Mouse (Mus musculus): Measurements from ENCODE around the gene Pla2g1b. TPM values are rescaled to one million over a fixed set of nuclear protein-coding genes. Genes with fewer than 3 reads are reported as not detected.

Gene Pla2g1b
- polyA plus RNA-seq (2016; fragmentation: Nextera tagmentation; extraction: Ambion mirVana) = 0.42 and 0.69 TPM in 2 replicates

DNA sequence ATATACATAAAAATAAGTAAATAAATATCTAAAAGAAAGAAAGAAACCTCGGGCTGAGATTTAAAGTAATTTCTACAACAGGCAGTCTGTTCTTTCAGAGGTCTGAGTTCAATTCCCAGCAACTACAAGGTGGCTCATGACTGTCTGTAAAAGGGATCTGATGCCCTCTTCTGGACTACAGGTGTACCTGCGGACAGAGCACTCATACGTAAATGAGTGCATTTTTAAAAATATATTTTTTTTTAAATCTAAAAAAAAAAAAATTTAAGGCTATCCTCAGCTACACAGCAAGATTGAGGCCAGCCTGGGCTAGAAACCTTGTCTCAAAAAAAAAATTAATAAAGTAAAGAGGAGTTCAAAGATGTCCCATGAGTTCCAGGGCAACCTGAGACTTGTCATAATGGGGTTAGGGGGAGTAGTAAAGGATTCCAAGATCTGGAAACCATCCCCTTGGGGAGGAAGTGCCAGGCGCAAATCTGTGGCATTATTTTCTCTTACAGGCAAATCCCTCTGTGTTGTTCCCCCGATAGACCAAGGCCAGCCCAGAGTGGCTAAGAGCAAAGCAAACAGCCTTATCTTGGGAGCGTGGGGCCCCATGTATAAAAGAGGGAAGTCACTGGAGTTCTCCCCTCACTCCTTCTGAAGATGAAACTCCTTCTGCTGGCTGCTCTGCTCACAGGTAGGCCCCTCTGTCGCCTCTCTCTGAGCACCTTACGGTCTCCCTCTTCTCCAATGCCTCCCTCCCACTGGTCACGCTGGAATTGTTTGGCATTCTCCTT lies at the start of gene Pla2g1b:
TSS of gene Pla2g1b (plus strand) at position 621 of the 779 bp plus-strand sequence.
- WGBS (ENCODE audit: insufficient replicate concordance) = 29% methylated on average over 9 of the region's 9 CpGs
- Histone ChIP-seq H3K9ac (peak within 1 kb of the TSS; percentile 29; the same call in 1 of the 2 replicates), H3K27me3 (replicated peaks) (peaks cover 10% of the 10 kb centered on the region; the same call in 1 of the 2 replicates), H3K4me1 (peaks cover 13% of the 10 kb centered on the region), H3K27ac (no peak within 1 kb of the TSS), H3K9me3 (replicated peaks) (no peaks in the 10 kb centered on the region), H3K4me3 (no peak within 1 kb of the TSS), H3K36me3 (no peaks in the 10 kb centered on the region), H3K4me2 (peak within 1 kb of the TSS; percentile 19; the same call in 1 of the 2 replicates)
- ATAC-seq = no peak

DNA sequence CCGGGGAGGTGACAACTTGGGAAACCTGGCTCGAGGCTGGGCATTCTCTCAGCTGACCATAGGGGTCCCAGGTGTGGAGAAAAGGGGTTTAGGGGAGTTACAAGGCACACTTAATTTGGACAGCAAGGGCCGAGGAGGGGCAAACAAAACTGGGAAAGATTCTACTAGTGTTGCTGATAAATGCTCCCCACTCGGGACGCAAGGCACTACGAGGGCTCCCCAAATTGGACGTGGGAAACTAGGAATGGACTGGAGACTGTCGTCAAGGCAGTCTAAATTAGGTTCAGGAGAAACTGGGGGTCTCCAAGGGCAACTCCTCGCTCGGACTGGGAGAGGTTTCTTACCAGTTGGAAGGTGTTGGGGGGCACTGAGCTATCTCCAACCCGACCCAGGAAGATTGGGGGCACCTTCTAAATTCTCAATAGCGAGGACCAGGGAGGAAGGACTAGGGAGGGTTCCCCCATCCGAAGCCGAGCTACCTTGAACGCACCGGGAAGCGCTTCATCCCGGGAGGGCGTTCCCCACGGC lies 37.2 kb upstream of the Pla2g1b start:
- ATAC-seq = 0 out of 2 replicates have a peak, but pooled peaks have one; percentile 6
- H3K36me3 ChIP-seq = no peaks in the 10 kb centered on the region
- H3K4me1 ChIP-seq = 0 out of 2 replicates have a peak, but pooled peaks cover 5% of the 10 kb centered on the region
- no peaks in the 10 kb centered on the region for H3K9me3 ChIP-seq (replicated peaks)
- peak overlapping the region; percentile 57 for H3K4me3 ChIP-seq
- peak overlapping the region; percentile 66 for H3K4me2 ChIP-seq
- peak overlapping the region; percentile 58; the same call in 1 of the 2 replicates for H3K9ac ChIP-seq
- no peak overlapping the region for H3K27ac ChIP-seq
- WGBS (ENCODE audit: insufficient replicate concordance) = 2% methylated on average over 20 of the region's 20 CpGs
- peaks cover 96% of the 10 kb centered on the region for H3K27me3 ChIP-seq (replicated peaks)

DNA sequence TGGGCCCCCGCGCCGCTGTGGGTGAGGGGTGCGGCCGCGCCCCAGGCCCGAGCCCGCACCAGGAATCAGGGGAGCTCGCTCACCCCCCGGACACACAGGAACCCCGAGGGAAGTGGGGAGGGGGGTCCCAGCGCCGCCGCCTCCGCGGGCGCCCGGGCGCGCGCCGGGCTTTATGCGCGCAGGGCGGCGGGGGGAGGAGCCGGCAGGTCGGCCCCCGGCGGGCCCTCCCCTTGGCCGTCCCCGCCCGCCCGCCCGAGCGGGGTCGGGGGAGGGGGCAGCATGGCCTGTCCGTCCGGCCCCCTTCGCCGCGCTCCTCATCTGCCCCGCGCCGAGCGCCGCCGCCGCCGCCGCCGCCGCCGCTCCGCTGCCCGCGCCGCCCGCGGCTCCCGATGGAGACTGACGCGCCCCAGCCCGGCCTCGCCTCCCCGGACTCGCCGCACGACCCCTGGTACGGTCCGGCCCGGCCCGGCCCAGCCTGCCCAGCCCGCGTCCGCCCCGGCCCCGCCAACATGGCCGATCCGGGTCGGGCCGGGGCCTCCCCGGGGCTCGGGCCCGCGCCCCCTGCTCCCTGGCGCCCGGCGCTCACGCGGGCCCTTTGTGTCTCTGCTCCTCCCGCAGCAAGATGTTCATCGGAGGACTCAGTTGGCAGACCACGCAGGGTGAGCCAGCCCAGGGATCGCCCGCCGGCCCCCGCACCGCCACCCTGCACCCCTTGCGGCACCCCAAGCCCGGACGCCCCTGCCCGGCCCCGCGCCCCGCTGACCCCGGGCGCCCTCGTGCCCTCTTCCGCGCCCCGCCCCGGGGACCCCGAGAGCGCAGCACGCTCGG lies 36.5 kb upstream of the Pla2g1b start, which contains the start of gene Msi1:
TSS of gene Msi1 (plus strand) at position 241 of the 828 bp plus-strand sequence.
- peak; percentile 50; the same call in 1 of the 2 replicates for ATAC-seq
- H3K27me3 ChIP-seq (replicated peaks) = peaks cover 100% of the 10 kb centered on the region
- H3K27ac ChIP-seq = no peak within 1 kb of the TSS
- H3K4me3 ChIP-seq = peak within 1 kb of the TSS; percentile 57
- H3K4me2 ChIP-seq = peak within 1 kb of the TSS; percentile 66
- H3K4me1 ChIP-seq = 0 out of 2 replicates have a peak, but pooled peaks cover 5% of the 10 kb centered on the region
- H3K9me3 ChIP-seq (replicated peaks) = no peaks in the 10 kb centered on the region
- no peaks in the 10 kb centered on the region for H3K36me3 ChIP-seq
- WGBS (ENCODE audit: insufficient replicate concordance) = under 1% methylated on average over 46 of the region's 117 CpGs
- H3K9ac ChIP-seq = peak within 1 kb of the TSS; percentile 58

DNA sequence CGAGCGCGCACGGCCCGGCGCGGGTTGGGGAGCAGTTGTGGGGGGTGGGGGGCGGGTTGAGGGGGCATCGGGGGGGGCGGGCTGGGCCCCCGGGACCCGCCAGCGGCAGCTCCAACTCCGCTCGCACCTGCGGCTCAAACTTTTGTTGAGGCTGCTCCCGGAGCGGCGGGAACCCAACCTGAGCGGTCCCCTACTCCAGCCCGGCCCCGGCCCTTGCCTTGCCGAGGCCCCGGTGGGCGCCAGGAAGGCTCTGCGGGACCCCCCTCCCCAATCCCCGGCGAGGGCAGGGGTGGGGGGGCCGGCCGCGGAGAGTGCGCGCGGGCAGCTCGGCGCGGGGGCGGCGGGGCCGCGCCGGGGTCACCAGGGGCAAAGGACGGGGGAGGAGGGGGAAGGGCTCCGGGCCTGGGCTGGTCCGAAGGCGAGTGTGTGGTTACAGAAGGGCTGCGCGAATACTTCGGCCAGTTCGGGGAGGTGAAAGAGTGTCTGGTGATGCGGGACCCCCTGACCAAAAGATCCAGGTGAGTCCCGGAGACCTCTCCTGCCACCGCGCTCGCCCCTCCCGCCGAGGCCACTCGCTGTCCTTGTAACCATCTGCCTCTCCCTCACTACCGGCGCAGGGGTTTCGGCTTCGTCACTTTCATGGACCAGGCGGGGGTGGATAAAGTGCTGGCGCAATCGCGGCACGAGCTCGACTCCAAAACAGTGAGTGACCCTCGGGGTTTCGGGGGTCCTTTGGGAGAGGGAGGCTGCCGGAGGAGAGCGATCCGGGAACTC lies 35.7 kb upstream of the Pla2g1b start:
- Histone ChIP-seq H3K9ac (peak overlapping the region; percentile 58), H3K4me3 (peak overlapping the region; percentile 57), H3K36me3 (no peaks in the 10 kb centered on the region), H3K9me3 (replicated peaks) (no peaks in the 10 kb centered on the region), H3K4me1 (0 out of 2 replicates have a peak, but pooled peaks cover 5% of the 10 kb centered on the region), H3K27me3 (replicated peaks) (peaks cover 100% of the 10 kb centered on the region), H3K4me2 (peak overlapping the region; percentile 66), H3K27ac (no peak overlapping the region)
- 1% methylated on average over 52 of the region's 73 CpGs for WGBS (ENCODE audit: insufficient replicate concordance)
- ATAC-seq = no peak

DNA sequence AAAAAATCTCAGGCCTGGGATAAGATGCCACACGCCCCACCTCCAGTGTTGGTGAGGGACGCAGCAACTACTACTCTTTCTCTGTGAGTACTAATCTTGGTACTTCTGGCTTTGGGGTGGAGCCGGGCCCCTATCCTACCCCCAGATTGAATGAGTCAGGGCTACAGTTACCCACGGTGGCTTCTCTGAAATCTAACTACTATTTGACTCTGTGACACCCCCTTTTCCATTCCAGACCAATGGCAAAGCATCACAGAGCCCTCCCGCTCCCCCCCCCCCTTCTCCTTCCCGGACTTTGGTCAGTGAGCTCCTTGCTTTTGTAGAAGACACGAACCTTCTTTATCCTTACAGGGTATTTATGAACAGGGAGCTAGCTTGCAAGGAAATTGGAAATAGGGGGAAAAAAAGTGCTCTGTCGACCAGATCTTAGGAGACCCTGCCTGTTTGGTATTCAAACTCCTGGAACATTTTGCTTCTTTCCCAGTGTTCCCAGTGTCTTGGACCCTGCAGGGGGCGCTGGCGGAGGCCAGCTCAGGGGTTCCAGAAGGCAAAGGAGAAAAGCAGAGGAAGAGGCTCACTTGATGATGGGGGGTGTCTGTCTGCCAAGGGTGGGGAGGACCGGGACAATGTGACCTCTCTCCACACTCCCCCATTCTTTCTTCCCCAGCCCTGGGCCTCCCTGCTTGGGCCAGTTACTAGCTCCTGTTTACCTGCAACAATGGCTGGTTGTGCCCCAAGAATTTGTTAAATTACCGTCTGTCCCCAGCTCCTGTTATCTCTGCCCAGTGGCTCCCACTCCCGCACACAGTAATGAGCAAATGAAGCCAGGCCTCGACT lies 34.8 kb upstream of the Pla2g1b start:
- peak overlapping the region; percentile 66 for H3K4me2 ChIP-seq
- WGBS (ENCODE audit: insufficient replicate concordance) = 4% methylated on average over 14 of the region's 14 CpGs
- H3K9ac ChIP-seq = no peak overlapping the region
- peak overlapping the region; percentile 57; the same call in 1 of the 2 replicates for H3K4me3 ChIP-seq
- no peak overlapping the region for H3K27ac ChIP-seq
- H3K27me3 ChIP-seq (replicated peaks) = peaks cover 100% of the 10 kb centered on the region
- H3K36me3 ChIP-seq = no peaks in the 10 kb centered on the region
- no peaks in the 10 kb centered on the region for H3K9me3 ChIP-seq (replicated peaks)
- H3K4me1 ChIP-seq = peaks cover 8% of the 10 kb centered on the region; the same call in 1 of the 2 replicates
- no peak for ATAC-seq

DNA sequence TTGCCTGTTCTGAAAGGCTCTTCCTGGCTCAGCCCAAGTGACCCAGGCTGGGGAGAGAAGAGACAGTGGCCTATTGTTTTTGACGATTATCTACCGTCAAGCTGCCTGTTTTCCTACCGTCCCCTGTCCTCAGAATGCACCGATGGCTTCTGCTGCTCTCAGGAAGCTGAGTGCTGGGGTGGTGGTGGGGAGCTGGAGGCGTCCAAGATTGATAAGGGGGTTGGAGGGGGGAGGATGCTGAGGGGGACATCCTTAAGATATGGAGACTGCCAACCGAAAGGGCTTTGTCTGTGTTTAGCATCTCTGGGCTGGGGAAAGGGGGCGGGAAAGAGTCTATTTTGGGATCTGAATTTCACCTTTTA lies 34.2 kb upstream of the Pla2g1b start:
- H3K36me3 ChIP-seq = no peaks in the 10 kb centered on the region
- no peak for ATAC-seq
- H3K9me3 ChIP-seq (replicated peaks) = no peaks in the 10 kb centered on the region
- peaks cover 14% of the 10 kb centered on the region; the same call in 1 of the 2 replicates for H3K4me1 ChIP-seq
- no peak overlapping the region for H3K4me3 ChIP-seq
- H3K27ac ChIP-seq = no peak overlapping the region
- no peak overlapping the region for H3K4me2 ChIP-seq
- WGBS (ENCODE audit: insufficient replicate concordance) = 8% methylated on average over 7 of the region's 7 CpGs
- H3K27me3 ChIP-seq (replicated peaks) = peaks cover 100% of the 10 kb centered on the region
- no peak overlapping the region for H3K9ac ChIP-seq

DNA sequence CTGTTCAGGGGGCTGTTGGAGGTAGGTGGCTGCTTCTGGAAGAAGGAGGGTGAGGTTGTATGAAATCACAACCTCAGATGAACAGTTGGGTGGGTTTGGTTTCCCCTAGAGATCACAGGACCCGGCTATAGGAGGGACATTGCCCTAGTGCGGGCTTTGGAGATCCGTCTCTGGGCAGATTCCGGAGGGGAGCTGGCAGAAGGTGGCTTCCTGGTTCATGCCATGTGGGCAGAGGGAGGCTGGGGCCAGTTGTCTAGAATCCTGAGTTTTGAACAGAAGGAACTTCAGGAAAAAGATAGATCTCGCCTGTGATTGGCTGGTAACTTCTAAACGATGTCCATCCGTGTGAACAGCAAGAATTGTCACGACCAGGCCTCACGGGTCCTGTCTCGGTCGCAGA lies 33.7 kb upstream of the Pla2g1b start:
- H3K4me1 ChIP-seq = peaks cover 15% of the 10 kb centered on the region; the same call in 1 of the 2 replicates
- H3K27me3 ChIP-seq (replicated peaks) = peaks cover 100% of the 10 kb centered on the region
- no peaks in the 10 kb centered on the region for H3K9me3 ChIP-seq (replicated peaks)
- no peak overlapping the region for H3K9ac ChIP-seq
- WGBS (ENCODE audit: insufficient replicate concordance) = 71% methylated on average over 11 of the region's 11 CpGs
- H3K4me3 ChIP-seq = no peak overlapping the region
- H3K4me2 ChIP-seq = no peak overlapping the region
- no peak overlapping the region for H3K27ac ChIP-seq
- H3K36me3 ChIP-seq = no peaks in the 10 kb centered on the region
- ATAC-seq = no peak

DNA sequence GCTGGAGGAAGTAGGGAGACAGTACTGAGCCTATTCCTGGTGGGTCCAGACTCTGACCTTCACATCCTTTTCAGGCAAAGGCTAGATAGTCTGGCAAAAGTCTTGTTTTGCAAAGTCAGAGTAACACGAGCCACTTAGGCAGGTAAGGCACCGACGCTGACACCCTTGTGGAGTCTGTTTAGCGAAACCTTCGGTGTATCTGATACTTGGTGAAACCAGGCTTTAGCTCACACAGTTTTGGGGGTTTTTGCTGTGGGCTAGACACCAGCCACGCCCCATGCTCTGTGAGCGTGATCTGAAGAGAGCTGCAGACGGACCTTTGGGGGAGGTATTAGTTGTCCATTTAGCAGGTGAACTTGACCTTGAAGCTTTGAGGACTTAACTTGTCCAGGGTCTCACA lies 32.9 kb upstream of the Pla2g1b start:
- Histone ChIP-seq H3K4me3 (no peak overlapping the region), H3K4me2 (no peak overlapping the region), H3K27ac (no peak overlapping the region), H3K27me3 (replicated peaks) (peaks cover 100% of the 10 kb centered on the region), H3K9ac (no peak overlapping the region), H3K36me3 (no peaks in the 10 kb centered on the region), H3K9me3 (replicated peaks) (no peaks in the 10 kb centered on the region), H3K4me1 (peaks cover 15% of the 10 kb centered on the region; the same call in 1 of the 2 replicates)
- ATAC-seq = no peak
- WGBS (ENCODE audit: insufficient replicate concordance) = 65% methylated on average over 8 of the region's 8 CpGs

DNA sequence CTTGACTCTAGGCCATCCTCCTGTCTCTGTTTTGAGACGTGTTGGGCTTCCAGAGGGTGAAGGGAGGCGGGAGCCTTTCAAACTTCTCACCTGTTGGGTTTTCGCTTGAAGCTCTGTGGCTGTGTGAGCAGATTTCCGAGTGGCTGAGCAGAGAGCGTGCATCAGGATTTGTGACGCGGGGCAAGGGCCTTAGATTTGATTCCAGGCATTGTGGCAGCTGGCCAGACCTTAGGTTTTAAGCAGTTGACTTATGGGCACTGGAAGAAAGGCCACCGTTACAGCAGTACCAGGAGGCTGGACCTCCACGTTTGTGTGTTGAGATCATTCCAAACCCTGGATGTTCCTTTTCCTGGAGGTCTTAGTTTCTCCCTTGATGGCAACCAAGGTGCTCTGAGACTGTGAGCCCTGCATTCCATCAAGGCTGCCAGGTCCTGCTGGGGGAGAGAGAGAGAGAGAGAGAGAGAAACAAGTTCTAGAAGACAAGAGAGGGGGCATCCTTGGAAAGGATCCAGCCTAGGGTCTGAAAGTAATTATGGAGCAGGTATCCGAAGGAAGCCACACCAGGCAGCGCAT lies 31.7 kb upstream of the Pla2g1b start:
- Histone ChIP-seq H3K36me3 (no peaks in the 10 kb centered on the region), H3K4me3 (no peak overlapping the region), H3K9me3 (replicated peaks) (no peaks in the 10 kb centered on the region), H3K4me2 (no peak overlapping the region), H3K9ac (no peak overlapping the region), H3K4me1 (peaks cover 15% of the 10 kb centered on the region; the same call in 1 of the 2 replicates), H3K27me3 (replicated peaks) (peaks cover 99% of the 10 kb centered on the region), H3K27ac (no peak overlapping the region)
- 58% methylated on average over 11 of the region's 11 CpGs for WGBS (ENCODE audit: insufficient replicate concordance)
- no peak for ATAC-seq

Data from liver, embryonic 12.5 days (tissue).